Mouse (Mus musculus) mouse embryonic stem cell (cell line): ENCODE results near the gene Get4.

Experiments
- in situ Hi-C, 2 experiments: fragments of 300-500 bp; cut with MboI; formaldehyde crosslinking; loops; 1 replicate in 1 of 2; 3 replicates in 1 of 2; pipeline ENCODE4 v1.14.3; 2019 to 2020; ENCODE audit warnings: low sequenced_read_pairs in 2 of 2, low pct_unique_long_range_greater_than_20kb in 1 of 2, mixed read lengths in 1 of 2; ENCODE audit not compliant: unreplicated experiment in 1 of 2

The Get4 gene

DNA sequence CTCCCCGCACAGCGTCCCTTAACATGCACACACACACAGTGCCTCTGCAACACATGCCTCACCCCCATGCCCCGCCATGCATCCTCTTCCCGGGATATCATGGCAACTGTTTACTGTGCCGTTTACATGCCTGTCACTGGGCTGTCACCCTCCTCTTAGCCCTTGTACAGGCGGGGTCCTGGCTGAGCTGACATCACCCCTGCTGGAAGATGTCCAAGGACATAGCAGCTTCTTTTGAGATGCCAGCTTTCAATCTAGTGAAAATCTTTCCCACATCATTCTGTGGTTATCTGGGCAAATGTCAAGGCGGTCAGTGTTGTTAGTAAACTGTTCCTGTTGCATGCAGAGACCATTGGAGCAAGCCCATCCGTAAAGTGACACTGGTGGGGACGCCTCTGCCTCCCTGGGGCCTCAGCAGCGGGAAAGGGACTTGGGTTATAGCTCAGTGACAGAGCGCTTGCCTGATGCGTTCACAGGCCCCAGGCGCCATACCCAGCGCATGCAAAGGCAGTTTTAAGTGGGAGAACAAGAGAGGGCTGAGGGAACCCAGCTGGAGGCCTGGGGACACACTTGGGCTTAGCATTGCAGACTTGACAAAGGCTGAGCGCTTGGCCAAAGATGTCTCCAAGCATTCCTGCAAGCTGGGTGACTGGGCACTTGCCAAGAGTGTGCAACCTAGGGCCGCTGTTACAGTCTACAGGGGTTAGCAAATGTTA lies 18.8 kb downstream of the Get4 start:
- in situ Hi-C loops = no loop called here

DNA sequence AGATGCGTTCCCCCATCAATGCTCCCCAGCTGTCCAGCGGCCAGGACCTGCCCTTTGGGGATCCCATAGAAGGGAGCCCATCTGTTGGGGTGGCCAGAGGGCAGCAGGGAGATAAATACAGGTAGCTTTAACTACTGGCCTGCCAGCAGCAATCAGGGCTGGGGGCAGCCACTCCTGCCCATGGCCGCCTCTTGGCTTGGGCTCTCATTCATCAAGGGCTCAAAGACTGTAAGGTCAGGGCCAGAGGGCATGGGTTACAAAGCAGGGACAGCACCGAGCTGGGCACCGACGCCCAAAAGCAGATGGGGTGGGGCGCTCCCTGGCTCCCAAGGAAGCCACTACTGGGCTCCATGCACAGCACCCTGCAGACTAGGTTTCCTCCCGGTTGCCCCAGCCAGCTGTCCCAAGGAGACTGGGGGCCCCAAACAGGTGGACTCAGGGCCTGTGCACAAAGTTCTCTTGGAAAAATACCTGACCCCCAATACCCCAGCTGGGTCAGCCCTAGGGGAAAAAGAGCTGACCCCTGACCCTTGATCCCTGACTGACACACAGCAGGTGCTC lies 19.9 kb downstream of the Get4 start:
- in situ Hi-C loops = no loop called here

DNA sequence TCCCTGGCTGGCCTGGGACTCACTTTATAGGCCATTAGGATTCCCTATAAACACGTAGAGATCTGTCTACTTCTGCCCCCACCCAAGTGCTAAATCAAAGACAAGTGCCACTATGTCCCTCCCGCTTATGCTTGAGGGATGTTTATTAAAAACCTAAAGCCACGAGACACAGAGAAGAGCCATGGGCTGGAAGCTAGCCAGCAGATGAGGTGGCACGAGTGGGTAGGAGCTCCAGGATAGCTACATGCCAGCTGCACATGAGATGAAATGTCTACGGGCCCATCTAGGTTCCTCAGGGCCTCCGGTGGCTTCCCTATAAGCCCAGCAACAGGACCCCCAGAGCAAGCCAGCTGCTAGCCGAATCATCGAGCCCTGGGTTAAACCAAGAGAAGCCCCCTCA lies 25.2 kb downstream of the Get4 start:
- in situ Hi-C loops = no loop called here

DNA sequence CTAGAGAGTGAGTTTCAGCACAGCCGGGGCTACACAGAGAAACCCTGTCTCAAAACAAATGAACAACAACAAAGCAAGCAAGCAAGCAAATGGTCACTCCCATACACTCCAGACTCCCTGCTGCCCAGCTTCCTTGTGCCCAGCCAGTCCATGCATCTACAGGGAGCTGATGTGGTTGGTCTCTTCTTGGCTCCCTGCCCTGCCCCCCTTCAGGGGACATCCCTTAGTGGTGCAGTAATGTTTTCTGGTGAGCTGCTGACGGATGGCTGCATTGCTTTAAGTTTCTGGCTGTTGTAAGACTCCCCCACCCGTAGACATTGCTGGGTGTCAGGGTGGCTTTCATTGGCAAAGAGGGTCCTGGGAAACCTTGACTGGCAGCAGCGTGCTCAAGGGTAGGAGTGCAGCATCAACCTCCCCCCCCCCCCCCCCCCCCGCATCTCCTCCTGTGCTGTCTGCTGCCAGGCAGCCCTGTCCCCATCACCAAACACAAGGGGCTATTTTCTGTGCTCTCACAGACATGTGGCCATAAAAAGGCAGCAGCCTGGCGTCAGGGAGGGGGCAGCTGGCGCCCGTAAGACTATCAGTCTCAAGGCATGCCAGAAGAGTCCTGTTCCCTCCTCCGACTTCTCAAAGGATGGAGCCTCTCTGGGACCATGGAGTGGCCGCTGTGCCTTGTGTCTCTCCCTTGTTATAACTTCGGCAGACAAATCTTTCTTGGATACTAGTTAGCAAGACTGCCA lies 29.4 kb downstream of the Get4 start:
- in situ Hi-C loops = no loop called here

DNA sequence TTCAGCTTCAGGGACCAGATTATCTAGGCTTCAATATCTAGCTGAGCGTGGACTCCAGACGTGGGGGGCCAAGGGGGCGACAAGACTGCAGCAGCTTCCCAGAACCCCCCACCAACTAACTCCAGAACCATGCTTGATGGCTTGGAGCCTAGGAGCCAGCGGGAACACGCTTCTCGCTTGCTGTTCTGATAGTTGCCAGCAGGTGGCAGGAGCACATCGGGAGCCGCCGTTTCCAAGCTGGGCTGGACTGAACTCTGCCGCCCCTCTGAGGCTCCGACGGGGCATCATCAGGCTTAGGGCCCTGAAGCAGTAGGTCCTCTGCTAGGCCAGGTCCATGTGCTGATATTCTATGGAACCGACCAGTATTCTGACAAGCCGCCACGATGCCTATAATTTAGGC lies 30.1 kb downstream of the Get4 start:
- in situ Hi-C loops = no loop called here

DNA sequence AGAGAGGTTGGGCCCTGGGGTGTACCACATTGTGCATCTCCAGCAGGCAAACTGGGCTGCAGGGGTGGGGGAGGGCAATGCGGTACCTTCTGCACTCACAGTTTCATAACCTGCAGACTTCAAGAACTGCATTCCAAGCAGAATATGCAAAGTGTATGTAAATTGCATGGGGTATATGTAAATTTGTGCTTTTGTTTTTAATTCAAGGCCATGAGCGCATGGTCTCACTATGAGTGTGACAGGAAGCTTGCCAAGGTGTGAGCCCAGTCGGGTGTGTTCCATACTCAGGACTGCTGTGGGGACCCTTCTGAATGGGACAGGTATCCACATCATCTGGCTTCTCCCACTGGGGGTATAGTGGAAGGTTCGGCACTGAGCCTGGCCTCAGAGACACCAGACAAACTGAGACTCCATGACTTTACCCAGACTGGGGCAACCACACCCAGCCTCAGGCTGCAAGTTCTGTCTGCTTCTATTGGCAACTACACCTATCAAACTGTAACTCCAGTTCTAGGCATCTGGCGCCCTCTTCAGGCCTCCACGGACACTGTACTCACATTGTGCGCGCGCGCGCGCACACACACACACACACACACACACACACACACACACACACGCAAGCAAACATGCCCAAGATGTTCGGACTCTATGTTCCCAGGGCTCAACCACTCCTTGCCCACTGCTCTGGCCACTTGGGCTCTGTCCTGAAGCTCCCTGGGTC lies 31.5 kb downstream of the Get4 start:
- in situ Hi-C loops = no loop called here

DNA sequence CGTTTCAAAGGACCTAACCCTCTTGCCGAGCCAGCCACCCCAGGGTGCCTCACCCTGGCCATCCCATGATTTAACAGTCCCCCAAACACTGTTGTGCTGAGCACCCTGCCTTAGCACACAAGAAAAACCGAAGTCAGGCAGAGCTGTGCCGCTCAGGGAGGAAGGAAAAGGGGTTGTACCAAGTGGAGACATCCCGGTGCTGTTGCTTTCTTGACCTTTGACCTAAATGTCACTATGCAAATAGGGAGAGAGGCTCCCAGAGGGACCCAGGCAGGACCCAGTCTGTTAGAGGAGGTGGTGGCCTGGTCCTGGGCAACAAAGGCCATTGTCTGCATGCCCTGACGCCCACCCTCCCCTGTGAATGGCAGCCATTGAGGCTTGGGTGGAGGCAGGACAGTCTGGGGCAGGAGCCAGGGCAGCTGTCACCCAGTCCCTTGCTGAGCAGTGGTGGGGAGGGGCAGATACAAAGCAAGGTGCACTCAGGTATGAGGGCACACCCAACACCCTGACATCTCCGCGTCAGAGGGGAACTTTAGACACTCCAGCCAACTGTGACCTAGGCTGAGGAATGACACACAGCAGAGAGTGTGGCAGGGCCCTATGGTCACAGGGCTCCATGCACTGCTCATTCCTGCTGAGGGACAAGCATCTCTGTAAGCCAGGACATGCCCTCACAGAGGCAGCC lies 33.4 kb downstream of the Get4 start:
- in situ Hi-C loops = no loop called here

DNA sequence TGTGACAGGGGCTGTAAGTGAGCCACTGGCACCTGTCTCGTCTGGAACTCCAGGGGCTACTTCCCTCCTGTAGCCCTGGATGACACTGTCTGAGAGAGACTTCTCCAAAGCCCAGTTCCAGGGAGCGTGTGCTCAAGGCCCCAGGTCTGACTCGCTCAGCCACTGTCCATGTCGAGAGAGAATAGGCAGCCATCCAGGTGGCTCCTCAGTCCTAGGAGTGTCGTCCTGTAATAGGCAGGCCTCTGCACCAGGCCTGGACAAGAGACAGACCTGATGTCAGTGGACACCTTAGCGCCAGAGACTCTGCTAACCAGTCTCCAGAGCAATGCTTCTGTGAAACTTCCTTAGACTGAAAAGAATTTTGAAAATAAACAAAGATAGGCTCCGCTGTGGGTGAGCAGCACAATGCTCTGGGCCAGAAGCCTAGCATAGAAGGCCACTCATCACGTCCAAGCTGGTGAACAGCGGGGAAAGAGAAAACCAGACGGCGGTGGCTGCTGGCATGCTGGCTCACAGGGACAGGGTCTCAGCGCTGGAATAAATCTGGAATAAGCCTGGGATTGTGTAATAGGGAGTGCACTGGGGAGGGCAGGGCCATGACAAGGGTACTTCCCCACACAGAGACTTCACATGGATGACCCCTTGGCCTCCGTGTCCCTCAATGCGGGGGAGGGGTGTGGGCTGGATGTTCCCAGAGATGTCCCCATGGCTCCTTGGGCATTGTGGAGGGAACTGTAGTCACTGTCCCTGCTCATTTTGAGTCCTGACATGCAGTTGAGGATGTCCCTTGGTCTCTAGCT lies 34.2 kb downstream of the Get4 start:
- in situ Hi-C loops = no loop called here

DNA sequence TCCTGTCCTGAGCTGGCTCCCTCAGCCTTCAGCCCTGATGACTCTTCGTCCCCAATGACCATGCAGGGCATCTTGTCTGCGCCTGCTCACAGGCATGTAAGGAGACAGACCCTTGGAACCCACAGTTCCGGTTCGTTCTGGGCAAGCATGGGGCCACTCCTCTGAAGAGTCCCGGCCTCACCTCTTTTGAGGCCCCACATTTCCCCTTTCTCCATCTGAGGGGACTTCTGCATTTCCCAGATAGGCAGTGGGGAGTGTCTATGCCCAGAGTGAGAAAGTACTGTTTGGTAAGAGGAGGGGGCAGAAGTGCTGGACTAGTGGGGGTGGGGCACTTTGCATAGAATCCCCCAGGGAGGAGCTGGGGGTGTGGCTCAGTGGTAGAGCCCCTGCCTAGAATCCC lies 35.0 kb downstream of the Get4 start:
- in situ Hi-C loops = no loop called here

DNA sequence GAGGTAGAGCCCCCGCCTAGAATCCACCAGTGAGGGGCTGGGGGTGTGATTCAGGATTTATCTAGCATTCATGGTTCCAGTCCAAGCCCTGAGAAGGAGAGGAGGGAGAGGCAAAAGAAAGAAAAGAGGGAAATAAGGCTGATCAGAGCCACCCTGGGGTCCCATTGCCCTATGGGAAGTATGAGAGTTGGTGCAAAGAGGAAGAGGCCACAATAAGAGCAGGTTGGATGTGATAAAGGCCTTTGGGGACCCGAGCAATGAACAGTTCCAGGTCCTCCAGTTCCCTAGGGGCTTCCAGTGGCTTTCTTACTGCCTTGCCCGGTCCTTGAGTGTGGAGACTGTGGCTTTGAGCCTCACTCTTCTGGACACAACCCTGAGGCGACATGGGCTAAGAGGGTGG lies 35.7 kb downstream of the Get4 start:
- in situ Hi-C loops = no loop called here

DNA sequence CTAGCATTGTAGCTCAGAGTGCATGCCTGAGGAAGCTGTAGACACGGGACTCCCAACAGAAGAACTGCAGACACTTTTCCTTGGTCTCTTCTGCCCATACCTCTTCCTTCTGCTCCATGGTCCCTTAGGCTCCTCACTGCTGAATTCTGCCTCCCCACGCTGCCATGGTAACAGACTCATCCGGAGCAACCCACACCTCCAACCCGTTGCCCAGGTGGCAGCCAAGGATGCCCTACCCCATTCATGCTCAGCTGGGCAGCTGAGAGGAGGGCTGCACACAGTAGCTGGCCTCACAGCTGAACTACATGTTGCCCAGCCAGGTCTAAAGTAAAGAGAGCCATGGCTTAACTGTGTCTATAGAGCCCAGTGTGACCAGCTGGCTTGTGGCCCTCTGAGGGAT lies 36.5 kb downstream of the Get4 start:
- in situ Hi-C loops = no loop called here

DNA sequence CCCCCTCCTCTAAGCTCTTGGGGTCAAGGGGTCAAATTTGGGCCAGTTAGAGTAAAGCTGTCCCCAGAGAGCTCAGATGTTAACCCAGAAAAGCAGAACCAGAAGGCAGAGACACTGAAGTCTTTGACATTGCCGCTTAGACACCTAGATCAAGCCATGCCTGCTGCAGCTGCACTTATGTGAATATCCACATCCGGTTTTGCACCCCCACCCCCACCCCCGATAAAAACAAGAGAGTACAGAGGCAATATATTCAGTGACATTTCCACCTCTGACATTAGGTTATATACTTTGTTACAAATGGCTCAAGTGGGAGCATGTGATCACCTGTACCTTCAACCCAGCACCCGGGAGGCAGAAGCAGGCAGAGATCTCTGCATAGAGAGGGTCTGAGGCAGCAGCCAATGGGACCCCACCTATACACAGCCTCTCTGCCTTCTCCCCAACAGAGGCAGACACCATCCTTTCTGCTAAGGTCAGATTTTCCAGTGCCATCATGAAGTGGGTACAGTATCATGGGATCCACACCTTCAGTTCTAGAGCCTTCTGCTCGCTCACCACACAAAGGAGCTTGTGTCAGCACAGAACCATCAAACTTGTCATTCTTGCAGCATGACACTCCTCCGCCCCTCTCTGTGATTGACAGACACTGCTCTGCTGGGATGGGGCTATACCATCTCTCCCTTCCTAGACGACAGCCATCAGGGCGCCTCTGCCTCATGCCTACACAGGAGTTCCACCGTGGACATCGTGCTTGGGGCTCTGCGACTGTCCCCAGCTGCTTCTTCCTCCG lies 38.5 kb downstream of the Get4 start:
- in situ Hi-C loops = no loop called here

DNA sequence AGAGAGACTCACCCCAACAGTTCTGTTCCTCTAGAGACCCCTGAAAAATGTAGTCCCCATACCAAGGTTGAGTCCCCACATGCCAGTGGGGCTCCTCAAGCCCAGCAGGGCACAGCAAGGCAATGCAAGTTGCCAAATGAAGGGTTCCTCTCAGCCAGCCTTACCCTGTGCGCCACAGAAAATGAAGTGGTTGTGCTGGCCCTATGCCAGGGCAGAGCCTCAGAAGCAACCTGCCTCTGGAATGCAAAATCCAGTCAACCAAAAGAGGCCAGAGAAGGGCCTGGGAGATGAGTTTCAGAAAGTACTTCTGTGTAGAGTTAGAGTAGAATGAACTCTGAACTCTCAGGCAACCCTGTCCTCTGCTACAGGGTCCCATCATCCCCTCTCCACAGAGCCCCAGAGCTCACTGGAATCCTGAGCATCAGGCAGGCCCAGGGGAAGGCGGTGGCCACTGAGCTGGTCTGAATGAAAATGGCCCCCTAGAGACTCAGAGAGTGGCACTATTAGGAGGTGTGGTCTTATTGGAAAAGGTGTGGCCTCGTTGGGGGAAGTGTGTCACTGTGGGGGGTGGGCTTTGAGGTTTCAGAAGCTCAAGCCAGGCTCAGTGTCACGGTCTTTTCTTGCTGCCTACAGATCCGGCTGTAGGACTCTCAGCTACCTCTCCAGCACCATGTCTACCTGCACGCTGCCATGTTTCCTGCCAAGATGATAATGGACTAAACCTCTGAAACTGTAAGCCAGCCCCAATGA lies 39.9 kb downstream of the Get4 start:
- in situ Hi-C loops = no loop called here

DNA sequence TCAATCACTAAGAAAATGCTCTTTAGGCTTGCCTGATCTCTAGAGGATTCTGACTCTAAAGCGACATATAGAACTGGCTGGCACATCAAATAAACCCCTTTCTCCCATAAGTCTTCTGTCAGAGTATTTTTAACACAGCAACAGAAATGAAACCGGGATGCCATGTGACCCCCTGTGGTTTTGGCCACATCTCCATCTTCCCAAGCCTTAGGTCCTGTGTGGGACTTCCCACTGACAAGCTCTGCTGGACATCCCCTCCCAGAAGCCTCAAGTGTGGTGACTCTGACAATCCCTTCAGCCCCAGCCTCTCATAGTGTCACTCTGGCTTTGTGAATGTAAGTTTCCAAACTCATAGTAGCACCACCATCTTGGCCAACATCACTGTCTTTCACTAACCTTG lies 42.0 kb downstream of the Get4 start:
- in situ Hi-C loops = no loop called here

DNA sequence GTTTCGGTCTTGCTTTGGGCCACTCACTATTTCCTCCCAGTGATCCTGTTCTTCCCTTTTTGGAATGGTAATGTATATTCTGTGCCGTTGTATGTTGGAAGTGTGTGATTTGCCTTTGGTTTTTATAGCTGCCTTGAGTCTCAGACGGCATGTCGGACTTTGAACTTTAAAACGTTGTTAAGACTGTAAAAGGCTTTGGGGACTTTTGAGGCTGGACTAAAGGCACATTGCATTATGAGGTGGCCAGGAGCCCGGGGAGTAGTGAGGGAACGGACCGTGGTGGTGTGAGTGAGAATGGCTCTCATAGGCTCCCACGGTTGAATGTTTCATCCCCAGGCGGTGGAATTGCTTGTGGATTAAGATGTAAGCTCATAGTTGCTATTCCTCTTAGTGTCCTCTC lies 45.0 kb downstream of the Get4 start:
- in situ Hi-C loops = no loop called here

DNA sequence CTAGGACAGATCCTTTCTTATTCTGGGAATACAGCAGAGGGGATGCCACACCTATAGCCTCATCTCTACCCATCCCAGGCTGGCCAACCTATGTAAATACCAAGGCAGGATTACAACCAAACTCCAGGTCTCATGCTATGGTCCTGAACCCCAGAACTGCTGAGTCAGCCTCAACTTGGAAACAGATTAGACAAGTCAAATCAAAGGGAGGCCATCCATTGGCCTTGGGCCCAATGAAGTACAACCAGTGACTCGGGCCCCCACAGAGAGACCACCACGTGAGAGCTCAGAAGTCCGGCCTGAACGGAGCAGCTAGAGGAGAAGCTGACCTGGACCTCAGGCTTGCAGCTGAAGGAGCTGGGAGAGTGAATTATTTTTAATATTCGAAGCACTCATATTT lies 45.6 kb downstream of the Get4 start:
- in situ Hi-C loops = no loop called here

DNA sequence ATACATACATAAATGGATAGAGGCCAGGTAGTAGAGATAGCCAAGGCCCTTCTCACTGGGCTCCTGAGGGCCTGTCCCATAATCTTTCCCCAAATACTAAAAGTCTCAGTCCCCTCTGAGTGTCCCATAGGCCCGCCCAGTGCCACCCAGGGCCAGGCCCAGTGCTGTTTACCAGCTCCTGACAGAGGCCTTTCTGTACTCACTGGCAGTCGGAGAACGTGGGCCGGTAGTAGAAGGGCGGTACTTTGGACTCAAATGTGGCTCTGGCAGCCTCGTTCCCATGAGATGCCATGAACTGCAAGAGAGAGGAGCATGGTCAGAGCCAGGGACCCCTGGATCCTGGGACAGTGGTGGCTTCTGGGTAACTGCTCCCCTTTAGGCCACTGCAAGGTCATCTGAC lies 50.0 kb downstream of the Get4 start:
- in situ Hi-C loops = no loop called here
